Mouse (Mus musculus) T-helper 17 cell (primary cell): ENCODE data around the gene Psmd7.

ENCODE experiments used
- in situ Hi-C, 2 experiments: fragments of 300-600 bp; cut with MboI, MseI; formaldehyde crosslinking; loops; 1 replicate in 1 of 2; 2 replicates in 1 of 2; pipeline ENCODE4 v1.15.1; 2025; ENCODE audit warnings: high pct_unique_total_duplicates in 2 of 2

Psmd7 gene

DNA sequence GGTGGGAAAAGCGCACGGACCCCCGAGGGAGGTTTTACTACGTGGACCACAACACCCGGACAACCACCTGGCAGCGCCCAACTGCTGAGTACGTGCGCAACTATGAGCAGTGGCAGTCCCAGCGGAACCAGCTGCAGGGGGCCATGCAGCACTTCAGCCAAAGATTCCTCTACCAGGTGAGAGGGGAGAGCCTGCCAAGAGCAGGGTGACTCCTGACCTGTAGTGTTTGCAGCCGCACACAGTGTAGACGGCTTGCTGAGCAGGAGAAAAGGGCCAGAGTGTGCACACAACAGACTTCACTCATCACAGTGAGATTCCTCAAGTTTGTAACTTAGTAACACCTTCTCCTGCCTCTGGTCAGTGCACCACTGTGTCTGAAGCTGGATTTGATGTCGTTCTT is 47.6 kb downstream of the Psmd7 start:
- in situ Hi-C loops = loop anchor here in 1 of 2 experiments (10.0 kb wide), 1 partner anchor 766 kb away; no protein-coding TSS in a partner anchor

DNA sequence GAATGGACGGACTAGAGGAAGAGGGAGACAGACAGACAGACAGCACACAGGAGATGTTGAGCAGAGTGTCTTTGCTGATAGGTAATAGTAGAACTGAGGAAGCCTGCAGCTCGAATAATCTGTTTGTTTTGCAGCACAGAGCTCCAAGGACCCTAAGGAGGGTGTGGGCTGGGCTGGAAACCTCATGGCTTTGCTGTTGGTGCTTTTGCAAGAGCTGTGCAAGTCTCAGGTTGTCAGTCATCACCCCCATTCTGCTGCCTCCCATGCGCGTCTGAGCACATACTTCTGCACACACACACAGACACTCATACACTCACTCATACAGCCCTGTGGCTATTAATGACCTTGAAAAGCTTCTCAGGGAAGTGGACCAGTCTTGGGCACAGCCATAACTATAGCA is 50.8 kb downstream of the Psmd7 start:
- in situ Hi-C loops = no loop called here
